Mouse (Mus musculus) ES-E14 (cell line): Measurements from ENCODE around the gene Nudt3. TPM values are rescaled to one million over a fixed set of nuclear protein-coding genes. Genes with fewer than 3 reads are reported as not detected.
A peak's percentile ranks its signal among the peaks of the same experiment; 100 is the strongest.

Experiments used
- DNase-seq: peaks from one replicate; pipeline ENCODE4 v3.0.0-alpha.2; 2013; ENCODE audit warnings: low read depth, low spot score
- H3K27ac ChIP-seq: 2 replicates; pipeline ENCODE4 v1.5.1; 2012; ENCODE audit warnings: low read depth, mild to moderate bottlenecking, low read length, moderate library complexity, mixed read lengths; ENCODE audit not compliant: poor library complexity, insufficient read depth, severe bottlenecking
- H3K36me3 ChIP-seq: 2 replicates; pipeline ENCODE4 v1.6.1; 2012; ENCODE audit warnings: mild to moderate bottlenecking, low read length, moderate library complexity, mixed read lengths; ENCODE audit not compliant: control insufficient read depth, poor library complexity, insufficient read depth, severe bottlenecking
- H3K4me1 ChIP-seq, 2 experiments: fragments of 150-350 bp in 1 of 2; sonication (generic) in 1 of 2; 2 replicates each; pipeline ENCODE4 v1.6.1; 2012; ENCODE audit warnings: low read length in 2 of 2, mild to moderate bottlenecking in 1 of 2, mixed read lengths in 1 of 2; ENCODE audit not compliant: control insufficient read depth in 2 of 2, insufficient read depth in 2 of 2, poor library complexity in 1 of 2
- H3K4me3 ChIP-seq, 2 experiments: fragments of 150-350 bp in 1 of 2; sonication (generic) in 1 of 2; 2 replicates each; pipeline ENCODE4 v1.5.1; 2012; ENCODE audit warnings: low read length in 2 of 2, low read depth in 1 of 2, mild to moderate bottlenecking in 1 of 2, mixed read lengths in 1 of 2; ENCODE audit not compliant: insufficient read depth in 1 of 2, poor library complexity in 1 of 2, severe bottlenecking in 1 of 2
- H3K9ac ChIP-seq: 2 replicates; pipeline ENCODE4 v1.6.1; 2012; ENCODE audit warnings: low read depth, mild to moderate bottlenecking, low read length, mixed read lengths; ENCODE audit not compliant: poor library complexity, insufficient read depth, severe bottlenecking
- H3K9me3 ChIP-seq: fragments of 150-350 bp; sonication (generic); 2 replicates; pipeline ENCODE4 v1.6.1; 2012; ENCODE audit warnings: low read depth, mild to moderate bottlenecking, low read length; ENCODE audit not compliant: control insufficient read depth, insufficient read depth
- CHD2 ChIP-seq: IDR thresholded peaks from 2 replicates; pipeline ENCODE4 v1.6.1; 2014; ENCODE audit warnings: mild to moderate bottlenecking, low read depth, low read length, inconsistent platforms
- HCFC1 ChIP-seq: IDR thresholded peaks from 2 replicates; pipeline ENCODE4 v1.6.1; 2012; ENCODE audit warnings: low read length, inconsistent platforms, borderline replicate concordance; ENCODE audit not compliant: insufficient read depth
- MAFK ChIP-seq: IDR thresholded peaks from 2 replicates; pipeline ENCODE4 v1.6.1; 2014; ENCODE audit warnings: mild to moderate bottlenecking, low read depth, low read length, inconsistent platforms; ENCODE audit not compliant: insufficient read depth
- ZC3H11A ChIP-seq: IDR thresholded peaks from 2 replicates; pipeline ENCODE4 v1.6.1; 2012; ENCODE audit warnings: low read depth, mild to moderate bottlenecking, inconsistent platforms, low read length, borderline replicate concordance
- ZNF384 ChIP-seq: IDR thresholded peaks from 2 replicates; pipeline ENCODE4 v1.6.1; 2012; ENCODE audit warnings: low read depth, low read length, inconsistent platforms
- in situ Hi-C, 2 experiments: fragments of 600-800 bp; cut with MboI; formaldehyde crosslinking; loops; one replicate each; pipeline ENCODE4 v1.15.1; 2025; ENCODE audit warnings: low sequenced_read_pairs in 2 of 2, inconsistent platforms in 1 of 2; ENCODE audit not compliant: unreplicated experiment in 2 of 2
- total RNA-seq: library from RNA; depleted of rRNA; stranded (reverse); fragments of 300-350 nt; gene quantifications from 2 replicates; pipeline ENCODE4 v1.2.3, GENCODE M21; 2012; rRNA removed

Gene Nudt3
- total RNA-seq, 1 experiment: 97.9 TPM

- Histone ChIP-seq H3K4me1 (peaks cover 0 to 14% of the 10 kb centered on the region in 2 experiments; a peak in 1 of 4 replicates), H3K27ac (no peak overlapping the region), H3K9ac (no peak overlapping the region), H3K9me3 (no peaks in the 10 kb centered on the region), H3K36me3 (no peaks in the 10 kb centered on the region), H3K4me3 (no peak overlapping the region)
- no peak for DNase-seq
- TF ChIP-seq CHD2 (no peak), HCFC1 (no peak), ZNF384 (no peak)
- in situ Hi-C loops: no loop called here
These were observed 81.3 kb downstream of the Nudt3 start for GRCm38 (mm10) chr17:27541984-27542383.

- Histone ChIP-seq H3K4me3 (no peak overlapping the region), H3K27ac (no peak overlapping the region), H3K9me3 (no peaks in the 10 kb centered on the region), H3K4me1 (peaks cover 0 to 12% of the 10 kb centered on the region in 2 experiments; a peak in 1 of 4 replicates), H3K36me3 (no peaks in the 10 kb centered on the region), H3K9ac (no peak overlapping the region)
- in situ Hi-C loops: no loop called here
- TF ChIP-seq HCFC1: peak; percentile 88
- TF ChIP-seq CHD2: no peak
- no peak for DNase-seq
These were observed 82.0 kb downstream of the Nudt3 start for GRCm38 (mm10) chr17:27541261-27541660.

GRCm38 (mm10) chr17:27534718-27535117, 88.6 kb downstream of the Nudt3 start:
- Histone ChIP-seq H3K4me3 (peak overlapping the region; percentile 21 to 22; a peak in 2 of 4 replicates), H3K9ac (no peak overlapping the region), H3K4me1 (no peaks in the 10 kb centered on the region), H3K27ac (no peak overlapping the region), H3K9me3 (peaks cover 9% of the 10 kb centered on the region; the same call in 1 of the 2 replicates), H3K36me3 (no peaks in the 10 kb centered on the region)
- peak; percentile 87 for DNase-seq
- in situ Hi-C loops: no loop called here
- TF ChIP-seq ZNF384 (no peak), ZC3H11A (peak; percentile 93; the same call in 1 of the 2 replicates), MAFK (no peak)

GRCm38 (mm10) chr17:27533354-27533753, 89.9 kb downstream of the Nudt3 start:
- Histone ChIP-seq H3K27ac (no peak overlapping the region), H3K4me3 (no peak overlapping the region)

GRCm38 (mm10) chr17:27532095-27532494, 91.2 kb downstream of the Nudt3 start:
- Histone ChIP-seq H3K9me3 (peaks cover 9% of the 10 kb centered on the region; the same call in 1 of the 2 replicates), H3K9ac (no peak overlapping the region), H3K4me3 (no peak overlapping the region), H3K27ac (no peak overlapping the region; the same call in 1 of the 2 replicates), H3K4me1 (0 out of 4 replicates have a peak, but pooled peaks cover 0 to 2% of the 10 kb centered on the region in 2 experiments), H3K36me3 (no peaks in the 10 kb centered on the region)
- in situ Hi-C loops: no loop called here
- TF ChIP-seq MAFK: peak; percentile 90
- TF ChIP-seq CHD2: no peak
- TF ChIP-seq ZNF384: peak; percentile 52
- TF ChIP-seq ZC3H11A: no peak
- DNase-seq: no peak

More at GRCm38 (mm10) chr17:27533354-27533753, 89.9 kb downstream of the Nudt3 start:
- TF ChIP-seq ZC3H11A (no peak), HCFC1 (no peak), ZNF384 (no peak), CHD2 (no peak), MAFK (no peak)
- Histone ChIP-seq H3K9ac (no peak overlapping the region), H3K9me3 (peaks cover 9% of the 10 kb centered on the region; the same call in 1 of the 2 replicates), H3K4me1 (0 out of 4 replicates have a peak, but pooled peaks cover 0 to 2% of the 10 kb centered on the region in 2 experiments), H3K36me3 (no peaks in the 10 kb centered on the region)
- in situ Hi-C loops: no loop called here
- no peak for DNase-seq

Other genes starting within 250 kb of the Nudt3 start
- 0.49 and 0.74 TPM in 2 replicates for gene Grm4, start 102.1 kb downstream of the Nudt3 start, total RNA-seq
- gene Hmga1, start 67.0 kb downstream of the Nudt3 start, total RNA-seq: 142 and 175 TPM in 2 replicates
- 6.8 and 9.2 TPM in 2 replicates for gene AI413582, start 57.7 kb downstream of the Nudt3 start, total RNA-seq
- not detected in 2 replicates for gene RPS10-NUDT3, start 11.7 kb upstream of the Nudt3 start, total RNA-seq
- gene Rps10, start 13.2 kb upstream of the Nudt3 start, total RNA-seq: 1,842 and 2,049 TPM in 2 replicates
- gene Pacsin1, start 32.0 kb upstream of the Nudt3 start, total RNA-seq: 7.9 and 8.8 TPM in 2 replicates
- 0.53 TPM in 1 of 2 replicates, not detected in the other for gene Spdef, start 105.5 kb upstream of the Nudt3 start, total RNA-seq
- gene D17Wsu92e, start 197.2 kb upstream of the Nudt3 start, total RNA-seq: 53.8 and 68.4 TPM in 2 replicates
- gene Snrpc, start 214.7 kb upstream of the Nudt3 start, total RNA-seq: 120 and 185 TPM in 2 replicates
- 16.5 and 21.4 TPM in 2 replicates for gene Uhrf1bp1, start 232.9 kb upstream of the Nudt3 start, total RNA-seq